Mouse (Mus musculus) hindbrain, embryonic 11.5 days (tissue): ENCODE measurements around the gene Cep350. TPM values are rescaled to one million over a fixed set of nuclear protein-coding genes. Genes with fewer than 3 reads are reported as not detected.

Experiments used
- ATAC-seq: fragments of 200-750 bp; cut with Nextera tagmentation; 2 replicates; pipeline ENCODE4 v1.8.0; 2017; ENCODE audit warnings: mild to moderate bottlenecking, moderate TSS enrichment, moderate library complexity; ENCODE audit not compliant: low FRiP score
- DNase-seq: peaks from one replicate; pipeline ENCODE4 v3.0.0-alpha.2; 2015; ENCODE audit warnings: low spot score
- H3K27ac ChIP-seq: fragments of 300-500 bp; sonication (generic); 2 replicates; pipeline ENCODE4 v1.5.1; 2014; ENCODE audit warnings: mild to moderate bottlenecking, low read depth, low read length
- H3K27me3 ChIP-seq: fragments of 300-500 bp; sonication (generic); 2 replicates; pipeline ENCODE4 v1.6.1; 2014; ENCODE audit warnings: mild to moderate bottlenecking, low read length, moderate library complexity, mixed read lengths; ENCODE audit not compliant: control insufficient read depth, insufficient read depth
- H3K36me3 ChIP-seq: fragments of 300-500 bp; sonication (generic); 2 replicates; pipeline ENCODE4 v1.6.1; 2014; ENCODE audit warnings: mild to moderate bottlenecking, low read length, moderate library complexity, mixed read lengths; ENCODE audit not compliant: control insufficient read depth, insufficient read depth
- H3K4me1 ChIP-seq: fragments of 300-500 bp; sonication (generic); replicated peaks from 2 replicates; pipeline ENCODE4 v1.6.1; 2014; ENCODE audit warnings: low read length, mixed read lengths; ENCODE audit not compliant: control insufficient read depth, insufficient read depth
- H3K4me2 ChIP-seq: fragments of 300-500 bp; sonication (generic); replicated peaks from 2 replicates; pipeline ENCODE4 v1.6.1; 2014; ENCODE audit warnings: mild to moderate bottlenecking, low read depth, low read length
- H3K4me3 ChIP-seq: fragments of 300-500 bp; sonication (generic); 2 replicates; pipeline ENCODE4 v1.5.1; 2014; ENCODE audit warnings: low read depth, low read length
- H3K9ac ChIP-seq: fragments of 300-500 bp; sonication (generic); 2 replicates; pipeline ENCODE4 v1.6.1; 2014; ENCODE audit warnings: low read depth, low read length
- H3K9me3 ChIP-seq: fragments of 300-500 bp; sonication (generic); 2 replicates; pipeline ENCODE4 v1.6.1; 2016; ENCODE audit warnings: low read length; ENCODE audit not compliant: control insufficient read depth
- WGBS: fragments of 180-500 bp; shearing (Covaris S2); extraction: QIAGEN DNeasy Blood & Tissue Kit; methylation state at CpG from one replicate; pipeline ENCODE4 v1.1.7; 2014; 5-methylcytosine and 5-hydroxymethylcytosine counted together
- polyA plus RNA-seq: library from polyadenylated mRNA; unstranded; fragments of >200 nt; fragmentation: Nextera tagmentation; extraction: Ambion mirVana; gene quantifications from 2 replicates; pipeline ENCODE4 v1.2.1, GENCODE M21; 2014

Gene Cep350
- polyA plus RNA-seq, 1 experiment from 2014 or later: 17.5 TPM

DNA sequence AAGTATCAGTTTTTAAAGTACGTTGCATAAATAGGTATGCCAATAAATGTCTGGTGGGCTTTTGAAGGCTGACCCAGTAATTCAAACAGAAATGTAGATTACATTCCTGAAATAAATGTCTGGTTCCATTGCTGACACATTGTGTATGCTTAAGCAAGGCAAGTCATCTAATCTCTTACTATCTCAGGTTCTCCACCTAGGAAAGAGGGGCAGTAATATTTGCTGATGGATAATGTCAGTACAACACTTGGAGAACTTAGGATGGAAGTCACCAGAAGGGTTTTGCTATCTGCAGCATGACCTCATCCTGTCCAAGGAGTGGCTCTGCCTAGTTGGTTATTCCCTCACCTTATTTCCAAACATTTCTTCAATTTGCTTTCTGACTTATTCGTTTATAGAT is 21.5 kb upstream of the Cep350 start:
- no peaks in the 10 kb centered on the region for H3K4me1 ChIP-seq
- no peak overlapping the region for H3K4me3 ChIP-seq
- H3K4me2 ChIP-seq: no peak overlapping the region
- H3K36me3 ChIP-seq: no peaks in the 10 kb centered on the region
- no peak for DNase-seq
- 91% methylated on average over 2 of the region's 2 CpGs for WGBS
- no peak overlapping the region for H3K27ac ChIP-seq
- no peaks in the 10 kb centered on the region for H3K9me3 ChIP-seq
- no peaks in the 10 kb centered on the region for H3K27me3 ChIP-seq
- no peak for ATAC-seq
- H3K9ac ChIP-seq: no peak overlapping the region

GRCm38 (mm10) chr1:155990391-155990790 is 17.3 kb upstream of the Cep350 start:
- Histone ChIP-seq H3K36me3 (no peaks in the 10 kb centered on the region), H3K4me1 (no peaks in the 10 kb centered on the region), H3K9me3 (no peaks in the 10 kb centered on the region), H3K4me2 (no peak overlapping the region), H3K27ac (no peak overlapping the region), H3K9ac (no peak overlapping the region), H3K4me3 (no peak overlapping the region), H3K27me3 (no peaks in the 10 kb centered on the region)
- ATAC-seq (no peak), DNase-seq (no peak)
- WGBS: 88% methylated on average over 11 of the region's 11 CpGs

DNA sequence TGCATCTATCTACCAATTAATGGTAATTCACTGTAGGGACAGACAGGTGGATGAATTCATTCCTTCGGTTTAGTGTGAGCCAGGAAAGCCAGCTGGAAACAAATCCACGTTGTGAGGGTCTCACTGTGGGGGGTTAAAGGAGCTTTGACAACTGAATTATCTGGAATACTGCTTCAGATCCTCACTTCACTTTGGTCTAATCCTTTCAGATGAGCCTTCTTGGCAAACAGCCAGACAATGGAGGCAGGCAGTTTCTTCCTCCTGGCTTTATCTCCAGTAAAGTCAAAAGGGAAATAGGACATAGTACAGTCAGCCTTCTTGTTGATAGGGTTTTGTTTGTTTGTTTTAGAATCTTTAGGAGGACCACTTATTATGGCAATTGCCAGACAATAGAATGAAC is 16.3 kb upstream of the Cep350 start:
- ATAC-seq (no peak), DNase-seq (no peak)
- Histone ChIP-seq H3K4me1 (no peaks in the 10 kb centered on the region), H3K27ac (no peak overlapping the region), H3K9me3 (no peaks in the 10 kb centered on the region), H3K4me2 (no peak overlapping the region), H3K36me3 (no peaks in the 10 kb centered on the region), H3K4me3 (no peak overlapping the region), H3K27me3 (no peaks in the 10 kb centered on the region), H3K9ac (no peak overlapping the region)
- 25% methylated on average over 2 of the region's 2 CpGs for WGBS

GRCm38 (mm10) chr1:155987625-155988024 is 14.6 kb upstream of the Cep350 start:
- Histone ChIP-seq H3K27me3 (no peaks in the 10 kb centered on the region), H3K4me3 (no peak overlapping the region), H3K4me2 (no peak overlapping the region), H3K4me1 (no peaks in the 10 kb centered on the region), H3K27ac (no peak overlapping the region), H3K9ac (no peak overlapping the region), H3K36me3 (no peaks in the 10 kb centered on the region), H3K9me3 (no peaks in the 10 kb centered on the region)
- 81% methylated on average over 2 of the region's 2 CpGs for WGBS
- no peak for DNase-seq
- no peak for ATAC-seq

DNA sequence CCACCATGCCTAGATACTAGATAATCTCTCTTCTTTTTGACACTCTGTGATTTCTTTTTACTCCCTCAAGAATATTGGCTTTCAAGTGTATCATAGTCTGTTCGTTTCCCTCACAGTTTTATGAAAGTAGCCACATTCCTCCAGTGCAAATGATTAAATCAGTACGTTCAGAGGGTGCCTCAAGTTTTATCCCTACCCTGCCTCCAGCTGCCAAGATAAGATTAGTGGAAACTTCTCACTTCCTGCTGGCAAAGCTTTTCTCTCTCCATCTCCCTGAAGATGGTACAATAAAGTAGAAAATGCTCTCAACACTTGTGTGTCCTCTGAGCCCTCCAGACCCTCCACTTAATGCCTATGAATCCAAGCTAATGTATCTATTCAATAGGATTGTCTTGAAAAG is 1.9 kb upstream of the Cep350 start:
- WGBS: 63% methylated on average over 2 of the region's 2 CpGs
- no peak overlapping the region for H3K4me2 ChIP-seq
- no peaks in the 10 kb centered on the region for H3K9me3 ChIP-seq
- no peaks in the 10 kb centered on the region for H3K27me3 ChIP-seq
- H3K9ac ChIP-seq: no peak overlapping the region
- no peak overlapping the region for H3K27ac ChIP-seq
- no peak for ATAC-seq
- peaks cover 2% of the 10 kb centered on the region; the same call in 1 of the 2 replicates for H3K4me1 ChIP-seq
- no peaks in the 10 kb centered on the region for H3K36me3 ChIP-seq
- no peak for DNase-seq
- H3K4me3 ChIP-seq: no peak overlapping the region

- WGBS: 9% methylated on average over 19 of the region's 19 CpGs
These were observed 794 bp upstream of the Cep350 start for GRCm38 (mm10) chr1:155973719-155974379.

GRCm38 (mm10) chr1:155972146-155973067 is 648 bp downstream of the Cep350 start:
- Histone ChIP-seq H3K36me3 (no peaks in the 10 kb centered on the region), H3K4me3 (peak overlapping the region; percentile 99), H3K4me2 (peak overlapping the region; percentile 63), H3K4me1 (peaks cover 2% of the 10 kb centered on the region; the same call in 1 of the 2 replicates), H3K9me3 (no peaks in the 10 kb centered on the region), H3K27ac (peak overlapping the region; percentile 92), H3K9ac (peak overlapping the region; percentile 89), H3K27me3 (no peaks in the 10 kb centered on the region)
- WGBS: 2% methylated on average over 43 of the region's 51 CpGs
- DNase-seq: no peak
- ATAC-seq: peak; percentile 76; the same call in 1 of the 2 replicates

More at GRCm38 (mm10) chr1:155973719-155974379, 794 bp upstream of the Cep350 start:
- Histone ChIP-seq H3K36me3 (no peaks in the 10 kb centered on the region), H3K4me1 (peaks cover 2% of the 10 kb centered on the region; the same call in 1 of the 2 replicates), H3K27ac (peak overlapping the region; percentile 92), H3K4me2 (peak overlapping the region; percentile 38), H3K4me3 (peak overlapping the region; percentile 99), H3K27me3 (no peaks in the 10 kb centered on the region), H3K9ac (peak overlapping the region; percentile 59), H3K9me3 (no peaks in the 10 kb centered on the region)
- peak; percentile 28 for ATAC-seq
- no peak for DNase-seq

DNA sequence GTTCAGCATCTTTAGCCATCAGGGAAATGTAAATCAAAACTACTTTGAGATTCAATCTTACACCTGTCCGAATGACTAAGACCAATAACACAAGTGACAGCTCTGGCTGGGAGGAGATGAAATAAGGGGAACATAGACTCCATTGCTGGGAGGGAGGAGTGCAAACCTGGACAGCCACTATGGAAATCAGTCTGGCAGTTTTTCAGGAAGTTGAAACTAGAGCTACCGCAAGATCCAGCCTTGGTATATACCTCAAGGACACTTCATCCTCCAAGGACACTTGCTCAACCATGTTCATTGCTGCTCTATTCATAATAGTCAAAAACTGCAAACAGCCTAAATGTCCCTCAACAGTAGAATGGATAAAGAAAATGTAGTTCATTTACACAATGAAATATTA is 23.9 kb downstream of the Cep350 start:
- H3K36me3 ChIP-seq: peaks cover 3% of the 10 kb centered on the region; the same call in 1 of the 2 replicates
- H3K4me3 ChIP-seq: no peak overlapping the region
- H3K4me2 ChIP-seq: no peak overlapping the region
- no peak overlapping the region for H3K27ac ChIP-seq
- no peaks in the 10 kb centered on the region for H3K9me3 ChIP-seq
- H3K9ac ChIP-seq: no peak overlapping the region
- H3K4me1 ChIP-seq: no peaks in the 10 kb centered on the region
- no peak for ATAC-seq
- 96% methylated on average over 2 of the region's 2 CpGs for WGBS
- H3K27me3 ChIP-seq: no peaks in the 10 kb centered on the region
- no peak for DNase-seq
